Mouse (Mus musculus): ENCODE results near the gene Bcl2l2. TPM values are rescaled to one million over a fixed set of nuclear protein-coding genes. Genes with fewer than 3 reads are reported as not detected.

Bcl2l2 gene
- polyA plus RNA-seq, 1 experiment: 145 TPM

DNA sequence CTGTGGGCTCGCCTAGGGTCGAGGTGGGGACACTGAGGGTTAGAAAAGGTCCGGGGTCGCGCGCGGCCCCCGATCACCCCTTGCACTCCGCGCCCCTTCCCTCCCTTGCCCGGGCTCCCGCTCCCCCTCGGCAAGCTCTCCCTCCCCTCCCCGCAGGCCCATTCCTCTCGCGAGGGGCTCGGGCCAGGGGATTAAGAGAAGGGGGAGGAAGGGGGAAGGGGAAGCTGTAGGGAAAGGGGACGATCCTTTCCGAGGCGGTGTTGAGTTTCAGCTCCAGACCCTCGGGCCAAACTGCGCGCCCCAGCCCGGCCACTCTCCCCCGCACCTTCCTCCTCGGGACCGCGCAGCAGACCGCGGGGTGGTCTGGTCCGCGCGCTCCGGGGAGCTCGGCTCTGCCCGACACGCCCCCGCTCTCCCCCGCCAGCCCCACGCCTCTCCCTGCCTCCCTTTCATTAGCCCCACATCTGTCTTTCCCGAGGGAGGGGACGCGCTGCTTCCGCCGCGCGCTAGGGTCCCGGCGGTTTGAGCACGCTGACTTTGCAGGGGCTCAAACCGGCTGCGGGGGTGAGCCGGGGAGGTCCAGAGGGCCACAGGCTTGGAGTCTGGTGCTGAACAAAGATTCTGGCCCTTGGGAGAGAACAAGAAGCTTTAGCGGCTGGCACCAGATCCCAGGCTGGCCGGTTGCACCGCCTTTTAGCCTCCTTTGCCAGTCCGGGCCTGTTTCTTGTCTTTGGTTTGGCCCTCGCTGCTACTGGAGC lies 43.4 kb downstream of the Bcl2l2 start:
- peak overlapping the region; percentile 52 for H3K4me3 ChIP-seq (ENCODE audit: insufficient read depth, low read depth, low read length)
- TF ChIP-seq CTCF (IDR thresholded peaks at IDR 0.05; ENCODE audit: insufficient read depth, low read depth, low read length) (no peak), POLR2A (IDR thresholded peaks at IDR 0.05; ENCODE audit: insufficient read depth, low read depth, low read length) (0 out of 2 replicates have a peak, but pooled peaks have one; percentile 20)
- peaks cover 45% of the 10 kb centered on the region for H3K4me1 ChIP-seq (ENCODE audit: control insufficient read depth, insufficient read depth, low read length)
- 2% methylated on average over 51 of the region's 58 CpGs for WGBS
- H3K27ac ChIP-seq (ENCODE audit: insufficient read depth, low read depth, low read length): peak overlapping the region; percentile 67; the same call in 1 of the 2 replicates

- Histone ChIP-seq H3K27ac (ENCODE audit: insufficient read depth, low read depth, low read length) (peak overlapping the region; percentile 32), H3K4me1 (ENCODE audit: control insufficient read depth, insufficient read depth, low read length) (peaks cover 45% of the 10 kb centered on the region), H3K4me3 (ENCODE audit: insufficient read depth, low read depth, low read length) (no peak overlapping the region)
- 23% methylated on average over 7 of the region's 7 CpGs for WGBS
- TF ChIP-seq CTCF (IDR thresholded peaks at IDR 0.05; ENCODE audit: insufficient read depth, low read depth, low read length) (no peak), POLR2A (IDR thresholded peaks at IDR 0.05; ENCODE audit: insufficient read depth, low read depth, low read length) (no peak)
These were observed 44.1 kb downstream of the Bcl2l2 start for GRCm38 (mm10) chr14:54927296-54927695.

DNA sequence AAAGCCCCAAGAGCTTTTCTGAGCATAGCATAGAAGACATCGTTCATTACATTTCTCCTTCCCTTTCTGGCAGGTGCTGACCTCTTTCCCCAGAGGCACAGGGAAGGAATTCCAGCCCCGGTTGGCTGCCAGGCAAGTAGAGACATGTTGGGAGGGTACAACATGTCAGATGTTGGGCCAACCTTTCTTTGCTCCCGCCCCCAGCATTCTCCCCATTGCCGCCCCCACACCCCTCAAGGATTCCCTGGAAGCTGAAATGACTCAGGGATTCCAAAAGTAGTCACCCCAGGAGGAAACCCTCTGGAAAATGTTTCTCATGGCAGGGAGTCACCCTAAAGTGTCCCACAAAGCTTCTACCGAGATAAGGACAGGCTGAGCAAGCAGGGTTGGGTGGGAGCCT lies 46.6 kb downstream of the Bcl2l2 start:
- H3K4me1 ChIP-seq (ENCODE audit: control insufficient read depth, insufficient read depth, low read length): peaks cover 45% of the 10 kb centered on the region
- 36% methylated on average over 5 of the region's 5 CpGs for WGBS
- no peak overlapping the region for H3K27ac ChIP-seq (ENCODE audit: insufficient read depth, low read depth, low read length)
- no peak for TF ChIP-seq CTCF (IDR thresholded peaks at IDR 0.05; ENCODE audit: insufficient read depth, low read depth, low read length)
- TF ChIP-seq POLR2A (IDR thresholded peaks at IDR 0.05; ENCODE audit: insufficient read depth, low read depth, low read length): no peak
- no peak overlapping the region for H3K4me3 ChIP-seq (ENCODE audit: insufficient read depth, low read depth, low read length)

DNA sequence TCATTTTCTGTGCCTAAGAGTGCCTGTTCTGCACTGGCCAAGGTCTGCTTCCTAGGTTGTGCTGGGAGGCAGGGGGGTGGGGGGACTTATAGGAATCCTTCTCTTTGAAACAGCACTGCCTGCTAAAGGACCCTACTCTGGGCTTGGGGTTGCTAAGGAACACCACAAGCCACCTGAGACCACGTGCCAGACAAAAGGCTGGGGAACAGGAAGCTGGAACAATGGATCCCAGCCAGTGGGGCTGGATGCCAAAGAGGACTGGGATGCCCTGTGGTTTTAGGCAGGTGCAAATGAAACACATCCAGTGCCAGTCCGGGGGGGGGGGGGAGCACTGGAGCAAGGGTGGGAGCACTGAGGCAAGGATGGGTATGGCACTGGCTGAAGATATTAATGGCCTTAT lies 47.3 kb downstream of the Bcl2l2 start:
- no peak overlapping the region for H3K27ac ChIP-seq (ENCODE audit: insufficient read depth, low read depth, low read length)
- H3K4me1 ChIP-seq (ENCODE audit: control insufficient read depth, insufficient read depth, low read length): peaks cover 40% of the 10 kb centered on the region
- no peak for TF ChIP-seq CTCF (IDR thresholded peaks at IDR 0.05; ENCODE audit: insufficient read depth, low read depth, low read length)
- TF ChIP-seq POLR2A (IDR thresholded peaks at IDR 0.05; ENCODE audit: insufficient read depth, low read depth, low read length): no peak
- WGBS: 20% methylated on average over 2 of the region's 2 CpGs
- no peak overlapping the region for H3K4me3 ChIP-seq (ENCODE audit: insufficient read depth, low read depth, low read length)

GRCm38 (mm10) chr14:54932645-54933150 lies 49.5 kb downstream of the Bcl2l2 start, which contains the start of gene Il25:
Il25 (plus strand) TSS chr14:54932695.
- Histone ChIP-seq H3K27ac (ENCODE audit: insufficient read depth, low read depth, low read length) (no peak within 1 kb of the TSS), H3K4me3 (ENCODE audit: insufficient read depth, low read depth, low read length) (no peak within 1 kb of the TSS), H3K4me1 (ENCODE audit: control insufficient read depth, insufficient read depth, low read length) (peaks cover 26% of the 10 kb centered on the region)
- TF ChIP-seq CTCF (IDR thresholded peaks at IDR 0.05; ENCODE audit: insufficient read depth, low read depth, low read length): no peak
- TF ChIP-seq POLR2A (IDR thresholded peaks at IDR 0.05; ENCODE audit: insufficient read depth, low read depth, low read length): no peak
- WGBS: 50% methylated on average over 6 of the region's 6 CpGs

GRCm38 (mm10) chr14:54935904-54936830 lies 53.0 kb downstream of the Bcl2l2 start, which contains the start of gene Cmtm5:
Cmtm5 (plus strand) TSS chr14:54936261.
- peak within 1 kb of the TSS; percentile 76 for H3K27ac ChIP-seq (ENCODE audit: insufficient read depth, low read depth, low read length)
- H3K4me1 ChIP-seq (ENCODE audit: control insufficient read depth, insufficient read depth, low read length): peaks cover 19% of the 10 kb centered on the region
- WGBS: 51% methylated on average over 8 of the region's 8 CpGs
- TF ChIP-seq CTCF (IDR thresholded peaks at IDR 0.05; ENCODE audit: insufficient read depth, low read depth, low read length) (no peak), POLR2A (IDR thresholded peaks at IDR 0.05; ENCODE audit: insufficient read depth, low read depth, low read length) (no peak)
- peak within 1 kb of the TSS; percentile 38 for H3K4me3 ChIP-seq (ENCODE audit: insufficient read depth, low read depth, low read length)

DNA sequence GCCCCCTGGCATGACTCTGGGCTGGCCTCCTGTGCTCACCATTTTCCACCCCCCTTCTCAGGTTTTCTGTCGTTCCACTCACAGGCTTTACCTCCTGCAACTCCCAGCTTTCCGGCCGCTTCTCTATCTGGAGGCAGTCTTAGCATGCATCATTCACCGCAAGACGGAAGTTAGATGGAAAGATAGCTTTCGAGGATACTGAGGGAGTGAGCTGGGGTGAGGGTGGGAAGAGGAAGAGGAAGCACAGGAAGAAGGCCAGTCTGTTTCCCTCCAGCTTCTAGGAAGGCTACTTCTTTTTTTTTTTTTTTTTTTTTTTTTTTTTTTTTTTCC lies 53.6 kb downstream of the Bcl2l2 start:
- Histone ChIP-seq H3K4me1 (ENCODE audit: control insufficient read depth, insufficient read depth, low read length) (peaks cover 19% of the 10 kb centered on the region), H3K4me3 (ENCODE audit: insufficient read depth, low read depth, low read length) (peak overlapping the region; percentile 38), H3K27ac (ENCODE audit: insufficient read depth, low read depth, low read length) (no peak overlapping the region)
- WGBS: 72% methylated on average over 6 of the region's 6 CpGs
- TF ChIP-seq POLR2A (IDR thresholded peaks at IDR 0.05; ENCODE audit: insufficient read depth, low read depth, low read length) (no peak), CTCF (IDR thresholded peaks at IDR 0.05; ENCODE audit: insufficient read depth, low read depth, low read length) (no peak)

DNA sequence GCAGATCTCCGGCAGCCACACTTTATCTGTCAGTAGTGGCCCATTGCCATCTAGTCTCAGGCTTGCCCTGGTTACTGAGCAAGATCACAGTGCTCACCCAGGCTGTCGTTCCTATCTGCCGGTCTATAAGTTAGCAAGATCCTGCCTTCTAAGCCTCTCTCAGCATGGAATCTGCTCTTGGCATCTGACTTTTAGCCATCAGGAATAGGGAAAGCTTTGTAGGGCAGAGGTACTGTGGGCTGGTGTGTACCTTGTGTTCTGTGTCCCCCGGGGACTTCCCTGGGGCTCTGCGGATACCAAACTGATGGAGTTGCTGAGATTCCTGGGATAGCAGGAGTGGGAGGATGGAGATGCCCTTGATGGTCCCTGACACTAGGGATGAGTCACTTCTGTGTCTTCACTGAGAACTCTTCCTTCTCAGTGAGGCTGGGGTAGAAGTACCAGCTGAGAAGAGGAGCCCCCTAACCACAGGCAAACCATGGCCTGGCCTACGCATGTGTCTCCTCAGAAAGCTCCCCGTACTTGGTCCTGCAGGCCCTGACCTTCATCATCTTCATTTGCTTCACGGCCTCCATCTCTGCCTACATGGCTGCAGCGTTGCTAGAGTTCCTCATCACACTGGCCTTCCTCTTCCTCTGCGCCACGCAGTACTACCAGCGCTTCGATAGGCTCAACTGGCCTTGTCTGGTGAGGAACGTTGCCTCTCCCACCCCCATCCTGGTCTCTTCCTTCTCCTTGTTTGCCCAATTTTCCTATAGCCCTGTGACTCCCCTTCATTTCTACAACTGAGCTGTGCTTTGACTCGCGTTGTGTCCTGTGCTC lies 54.4 kb downstream of the Bcl2l2 start:
- 81% methylated on average over 16 of the region's 16 CpGs for WGBS

More for the DNA sequence above, 54.4 kb downstream of the Bcl2l2 start:
- Histone ChIP-seq H3K27ac (ENCODE audit: insufficient read depth, low read depth, low read length) (no peak overlapping the region), H3K4me1 (ENCODE audit: control insufficient read depth, insufficient read depth, low read length) (peaks cover 18% of the 10 kb centered on the region), H3K4me3 (ENCODE audit: insufficient read depth, low read depth, low read length) (peak overlapping the region; percentile 9)
- TF ChIP-seq POLR2A (IDR thresholded peaks at IDR 0.05; ENCODE audit: insufficient read depth, low read depth, low read length): no peak
- TF ChIP-seq CTCF (IDR thresholded peaks at IDR 0.05; ENCODE audit: insufficient read depth, low read depth, low read length): no peak

Other genes with a start within 250 kb of the Bcl2l2 start
- gene Gm17606, start 242.4 kb upstream of the Bcl2l2 start, polyA plus RNA-seq (2012; ENCODE audit: insufficient read depth, insufficient read length, low replicate concordance, missing spikeins): not detected in 2 replicates
- not detected in 2 replicates for gene Cdh24, start 242.0 kb upstream of the Bcl2l2 start, polyA plus RNA-seq (2012; ENCODE audit: insufficient read depth, insufficient read length, low replicate concordance, missing spikeins)
- not detected in 2 replicates for gene 1700123O20Rik, start 197.2 kb upstream of the Bcl2l2 start, polyA plus RNA-seq (2012; ENCODE audit: insufficient read depth, insufficient read length, low replicate concordance, missing spikeins)
- gene Acin1, start 196.4 kb upstream of the Bcl2l2 start, polyA plus RNA-seq (2012; ENCODE audit: insufficient read depth, insufficient read length, low replicate concordance, missing spikeins): 835 TPM in 1 of 2 replicates, not detected in the other
- gene Gm29776, start 184.5 kb upstream of the Bcl2l2 start, polyA plus RNA-seq (2012; ENCODE audit: insufficient read depth, insufficient read length, low replicate concordance, missing spikeins): not detected in 2 replicates
- not detected in 2 replicates for gene Cebpe, start 171.2 kb upstream of the Bcl2l2 start, polyA plus RNA-seq (2012; ENCODE audit: insufficient read depth, insufficient read length, low replicate concordance, missing spikeins)
- gene Slc7a8, start 101.4 kb upstream of the Bcl2l2 start, polyA plus RNA-seq (2012; ENCODE audit: insufficient read depth, insufficient read length, low replicate concordance, missing spikeins): not detected in 2 replicates
- not detected in 2 replicates for gene Rnf212b, start 69.2 kb upstream of the Bcl2l2 start, polyA plus RNA-seq (2012; ENCODE audit: insufficient read depth, insufficient read length, low replicate concordance, missing spikeins)
- not detected in 2 replicates for gene Homez, start 12.4 kb upstream of the Bcl2l2 start, polyA plus RNA-seq (2012; ENCODE audit: insufficient read depth, insufficient read length, low replicate concordance, missing spikeins)
- gene Ppp1r3e, start 5.8 kb upstream of the Bcl2l2 start, polyA plus RNA-seq (2012; ENCODE audit: insufficient read depth, insufficient read length, low replicate concordance, missing spikeins): not detected in 2 replicates
- not detected in 2 replicates for gene Gm20521, start 64 bp downstream of the Bcl2l2 start, polyA plus RNA-seq (2012; ENCODE audit: insufficient read depth, insufficient read length, low replicate concordance, missing spikeins)
- not detected in 2 replicates for gene Pabpn1, start 9.1 kb downstream of the Bcl2l2 start, polyA plus RNA-seq (2012; ENCODE audit: insufficient read depth, insufficient read length, low replicate concordance, missing spikeins)
- gene Slc22a17, start 29.8 kb downstream of the Bcl2l2 start, polyA plus RNA-seq (2012; ENCODE audit: insufficient read depth, insufficient read length, low replicate concordance, missing spikeins): 220 TPM in 1 of 2 replicates, not detected in the other
- not detected in 2 replicates for gene Efs, start 42.7 kb downstream of the Bcl2l2 start, polyA plus RNA-seq (2012; ENCODE audit: insufficient read depth, insufficient read length, low replicate concordance, missing spikeins)
- gene Il25, start 49.3 kb downstream of the Bcl2l2 start, polyA plus RNA-seq (2012; ENCODE audit: insufficient read depth, insufficient read length, low replicate concordance, missing spikeins): not detected in 2 replicates
- gene Cmtm5, start 52.9 kb downstream of the Bcl2l2 start, polyA plus RNA-seq (2012; ENCODE audit: insufficient read depth, insufficient read length, low replicate concordance, missing spikeins): not detected in 2 replicates
- not detected in 2 replicates for gene Myh6, start 83.5 kb downstream of the Bcl2l2 start, polyA plus RNA-seq (2012; ENCODE audit: insufficient read depth, insufficient read length, low replicate concordance, missing spikeins)
- gene Gm17428, start 93.6 kb downstream of the Bcl2l2 start, polyA plus RNA-seq (2012; ENCODE audit: insufficient read depth, insufficient read length, low replicate concordance, missing spikeins): not detected in 2 replicates
- not detected in 2 replicates for gene Myh7, start 111.2 kb downstream of the Bcl2l2 start, polyA plus RNA-seq (2012; ENCODE audit: insufficient read depth, insufficient read length, low replicate concordance, missing spikeins)
- not detected in 2 replicates for gene Ngdn, start 132.1 kb downstream of the Bcl2l2 start, polyA plus RNA-seq (2012; ENCODE audit: insufficient read depth, insufficient read length, low replicate concordance, missing spikeins)
- gene Zfhx2, start 208.9 kb downstream of the Bcl2l2 start, polyA plus RNA-seq (2012; ENCODE audit: insufficient read depth, insufficient read length, low replicate concordance, missing spikeins): not detected in 2 replicates
- gene Thtpa, start 211.4 kb downstream of the Bcl2l2 start, polyA plus RNA-seq (2012; ENCODE audit: insufficient read depth, insufficient read length, low replicate concordance, missing spikeins): not detected in 2 replicates
- gene Ap1g2, start 223.2 kb downstream of the Bcl2l2 start, polyA plus RNA-seq (2012; ENCODE audit: insufficient read depth, insufficient read length, low replicate concordance, missing spikeins): not detected in 2 replicates
- not detected in 2 replicates for gene Jph4, start 233.6 kb downstream of the Bcl2l2 start, polyA plus RNA-seq (2012; ENCODE audit: insufficient read depth, insufficient read length, low replicate concordance, missing spikeins)

Data from olfactory bulb, adult 2 months (tissue).